Mouse (Mus musculus) heart, adult 2 months (tissue): Measurements from ENCODE around the gene Fut4.

Experiments
- CTCF ChIP-seq: fragments of 200-600 bp; IDR thresholded peaks from 2 replicates; pipeline ENCODE4 v1.8.1; 2022; ENCODE audit warnings: antibody characterized with exemption, mild to moderate bottlenecking, moderate library complexity
- EP300 ChIP-seq: fragments of 200-500 bp; IDR thresholded peaks from 2 replicates; pipeline ENCODE4 v1.6.1; 2011; ENCODE audit warnings: low read depth, low read length, control low read depth; ENCODE audit not compliant: insufficient read depth
- POLR2A ChIP-seq: fragments of 200-500 bp; IDR thresholded peaks from 2 replicates; pipeline ENCODE4 v1.6.1; 2011; ENCODE audit warnings: mild to moderate bottlenecking, low read depth, low read length, control low read depth; ENCODE audit not compliant: insufficient read depth

DNA sequence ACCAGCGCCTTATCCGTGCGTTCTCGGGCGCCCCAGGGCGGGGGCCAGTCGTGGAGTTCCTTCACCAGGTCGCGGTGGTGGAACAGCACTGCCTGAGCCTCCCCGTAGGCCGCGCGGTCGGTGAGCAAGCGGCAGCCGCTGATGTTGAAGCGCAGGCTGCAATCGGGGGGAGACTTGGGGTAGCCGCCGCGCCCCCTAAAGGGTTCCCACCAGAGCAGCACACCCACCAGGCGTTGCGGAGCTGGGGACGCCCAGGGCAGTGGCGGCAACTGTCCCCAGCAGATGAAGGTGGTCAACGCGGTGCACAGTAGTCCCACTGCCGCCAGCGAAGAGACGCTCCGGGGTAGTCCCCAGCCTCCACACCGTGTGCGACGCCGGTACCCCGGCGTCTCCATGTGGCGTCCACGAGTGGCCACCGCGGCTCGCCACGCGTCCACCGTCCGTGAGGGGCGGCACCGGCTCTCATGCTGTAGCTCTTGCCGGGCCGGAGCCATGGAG, 641 bp downstream of the Fut4 start:
- TF ChIP-seq CTCF (no peak), POLR2A (no peak), EP300 (no peak)
